Mouse (Mus musculus) embryonic fibroblast, embryonic 13.5 days (primary cell): Measurements from ENCODE around the gene Crybg1.

Experiments
- CTCF ChIP-seq: IDR thresholded peaks from 2 replicates; pipeline ENCODE4 v1.5.1; 2011; ENCODE audit warnings: mild to moderate bottlenecking, control low read depth, low read length, moderate library complexity, borderline replicate concordance; ENCODE audit not compliant: insufficient read depth
- POLR2A ChIP-seq: IDR thresholded peaks from 2 replicates; pipeline ENCODE4 v1.6.1; 2011; ENCODE audit warnings: low read depth, mild to moderate bottlenecking, control low read depth, low read length, moderate library complexity

GRCm38 (mm10) chr10:43923096-43923495, 225.6 kb downstream of the Crybg1 start:
- TF ChIP-seq CTCF (no peak), POLR2A (no peak)
